Mouse (Mus musculus) limb, embryonic 11.5 days (tissue): ENCODE results near the gene Unc5cl. TPM values are rescaled to one million over a fixed set of nuclear protein-coding genes. Genes with fewer than 3 reads are reported as not detected.

Experiments used
- ATAC-seq: fragments of 200-750 bp; cut with Nextera tagmentation; 2 replicates; pipeline ENCODE4 v1.8.0; 2017; ENCODE audit warnings: low read depth; ENCODE audit not compliant: insufficient number of reproducible peaks, low FRiP score, low TSS enrichment
- DNase-seq: peaks from one replicate; pipeline ENCODE4 v3.0.0-alpha.2; 2015; ENCODE audit warnings: low spot score
- H3K27ac ChIP-seq: fragments of 300-500 bp; sonication (generic); replicated peaks from 2 replicates; pipeline ENCODE4 v1.5.1; 2014; ENCODE audit warnings: low read depth, mild to moderate bottlenecking, low read length
- H3K27me3 ChIP-seq: fragments of 300-500 bp; sonication (generic); 2 replicates; pipeline ENCODE4 v1.6.1; 2014; ENCODE audit warnings: mild to moderate bottlenecking, low read length, mixed read lengths; ENCODE audit not compliant: control insufficient read depth, insufficient read depth
- H3K36me3 ChIP-seq: fragments of 300-500 bp; sonication (generic); 2 replicates; pipeline ENCODE4 v1.6.1; 2014; ENCODE audit warnings: mild to moderate bottlenecking, low read length, moderate library complexity, mixed read lengths; ENCODE audit not compliant: control insufficient read depth, insufficient read depth
- H3K4me1 ChIP-seq: fragments of 300-500 bp; sonication (generic); 2 replicates; pipeline ENCODE4 v1.6.1; 2014; ENCODE audit warnings: low read length, mixed read lengths; ENCODE audit not compliant: control insufficient read depth, insufficient read depth
- H3K4me2 ChIP-seq: fragments of 300-500 bp; sonication (generic); 2 replicates; pipeline ENCODE4 v1.6.1; 2014; ENCODE audit warnings: low read depth, mild to moderate bottlenecking, moderate library complexity; ENCODE audit not compliant: severe bottlenecking
- H3K4me3 ChIP-seq: fragments of 300-500 bp; sonication (generic); 2 replicates; pipeline ENCODE4 v1.5.1; 2014; ENCODE audit warnings: low read depth, low read length
- H3K9ac ChIP-seq: fragments of 300-500 bp; sonication (generic); 2 replicates; pipeline ENCODE4 v1.6.1; 2014; ENCODE audit warnings: mild to moderate bottlenecking, low read length
- H3K9me3 ChIP-seq: fragments of 300-500 bp; sonication (generic); 2 replicates; pipeline ENCODE4 v1.6.1; 2016; ENCODE audit warnings: low read length; ENCODE audit not compliant: control insufficient read depth
- whole genome bisulfite sequencing: fragments of 180-500 bp; shearing (Covaris S2); extraction: QIAGEN DNeasy Blood & Tissue Kit; methylation state at CpG from one replicate; pipeline ENCODE4 v1.1.7; 2014; 5-methylcytosine and 5-hydroxymethylcytosine counted together
- polyA plus RNA-seq: library from polyadenylated mRNA; unstranded; fragments of >200 nt; fragmentation: Nextera tagmentation; extraction: Ambion mirVana; gene quantifications from 2 replicates; pipeline ENCODE4 v1.2.1, GENCODE M21; 2014

Unc5cl gene
- polyA plus RNA-seq, 1 experiment from 2014 or later: 0.33 TPM

DNA sequence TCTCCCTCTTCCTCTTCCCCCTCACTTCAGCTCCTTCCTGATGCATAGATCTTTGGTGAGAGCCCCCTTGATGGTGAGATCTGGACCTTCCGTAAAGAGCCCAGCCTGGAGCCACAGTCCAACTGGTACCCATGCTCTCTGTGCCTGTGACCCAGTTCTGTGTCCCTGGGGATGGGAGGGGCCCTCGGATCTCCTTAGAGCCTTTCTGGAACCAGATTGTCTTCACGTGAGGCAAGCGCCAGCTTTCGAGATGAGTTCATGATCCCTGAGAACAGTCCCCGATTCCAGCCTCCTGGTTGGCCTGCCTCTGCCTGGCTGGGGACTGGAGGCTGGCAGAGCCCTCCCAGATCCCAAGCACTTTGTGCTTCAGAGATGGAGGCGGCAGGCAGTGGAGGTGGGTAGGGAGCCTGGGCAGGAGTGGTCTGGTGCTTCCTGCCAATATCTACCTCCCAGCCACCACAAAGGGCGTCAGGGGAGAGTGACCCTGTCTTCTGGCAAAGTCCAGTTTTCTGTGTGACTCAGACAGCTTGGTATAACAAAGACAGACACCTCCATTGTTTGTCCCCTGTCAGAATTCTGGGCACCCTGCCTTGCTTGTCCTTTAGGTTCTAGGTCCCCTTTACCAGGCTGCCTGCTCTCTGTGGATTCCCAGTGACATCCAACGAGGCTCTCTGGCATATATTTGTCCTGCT lies 2.8 kb upstream of the Unc5cl start:
- Histone ChIP-seq H3K4me2 (no peak overlapping the region), H3K9me3 (no peaks in the 10 kb centered on the region), H3K27me3 (no peaks in the 10 kb centered on the region), H3K4me1 (no peaks in the 10 kb centered on the region), H3K4me3 (no peak overlapping the region), H3K9ac (no peak overlapping the region), H3K36me3 (no peaks in the 10 kb centered on the region), H3K27ac (no peak overlapping the region)
- ATAC-seq (no peak), DNase-seq (no peak)
- 79% methylated on average over 9 of the region's 9 CpGs for WGBS

GRCm38 (mm10) chr17:48453489-48453888 lies 1.2 kb upstream of the Unc5cl start:
- Histone ChIP-seq H3K4me2 (no peak overlapping the region), H3K27me3 (no peaks in the 10 kb centered on the region), H3K9ac (no peak overlapping the region), H3K36me3 (no peaks in the 10 kb centered on the region), H3K4me3 (no peak overlapping the region), H3K4me1 (no peaks in the 10 kb centered on the region), H3K27ac (no peak overlapping the region), H3K9me3 (no peaks in the 10 kb centered on the region)
- ATAC-seq (no peak), DNase-seq (no peak)
- WGBS: 75% methylated on average over 7 of the region's 7 CpGs

- H3K27ac ChIP-seq: no peak overlapping the region
Measured at GRCm38 (mm10) chr17:48454190-48454589, 511 bp upstream of the Unc5cl start.

GRCm38 (mm10) chr17:48455955-48456354 lies 1.3 kb downstream of the Unc5cl start:
- H3K4me3 ChIP-seq: no peak overlapping the region
- 83% methylated on average over 2 of the region's 2 CpGs for WGBS
- DNase-seq: no peak

More at GRCm38 (mm10) chr17:48454190-48454589, 511 bp upstream of the Unc5cl start:
- no peaks in the 10 kb centered on the region for H3K27me3 ChIP-seq
- ATAC-seq: no peak
- H3K9ac ChIP-seq: no peak overlapping the region
- whole genome bisulfite sequencing: 53% methylated on average over 7 of the region's 7 CpGs
- H3K36me3 ChIP-seq: no peaks in the 10 kb centered on the region
- no peaks in the 10 kb centered on the region for H3K9me3 ChIP-seq
- H3K4me2 ChIP-seq: no peak overlapping the region
- no peak overlapping the region for H3K4me3 ChIP-seq
- no peak for DNase-seq
- H3K4me1 ChIP-seq: no peaks in the 10 kb centered on the region

DNA sequence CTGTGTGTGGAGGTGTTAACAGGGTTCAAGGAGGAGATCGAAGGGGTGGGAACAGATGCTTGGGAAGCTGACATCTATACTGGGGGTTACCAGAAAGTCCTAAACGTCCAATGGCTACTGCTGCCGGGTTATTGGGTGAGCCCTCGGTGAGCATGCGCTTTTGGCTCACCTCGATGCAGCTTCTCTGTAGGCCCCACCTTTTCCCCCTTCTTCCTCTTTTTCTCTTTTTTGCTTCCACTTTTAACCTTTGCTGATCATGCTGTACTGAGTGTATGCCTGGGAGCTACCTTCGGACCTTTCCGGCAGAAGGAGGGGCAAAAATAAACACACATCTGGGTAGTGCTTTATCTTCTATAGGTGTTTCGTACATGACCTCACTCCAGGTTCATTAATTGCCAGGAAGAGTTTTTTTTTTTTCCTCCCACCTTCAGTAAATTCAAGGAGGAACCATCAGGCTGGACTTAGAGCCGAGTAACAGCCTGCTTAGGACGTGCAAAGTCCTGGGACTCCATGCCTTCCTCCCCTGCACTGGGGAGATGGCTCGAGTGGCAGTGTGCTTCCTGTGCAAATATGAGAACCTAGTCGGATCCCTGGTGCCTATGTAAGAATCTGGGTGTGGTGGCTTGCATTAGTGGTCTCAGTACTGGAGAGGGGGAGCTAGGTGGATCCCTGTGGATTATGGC lies 3.4 kb downstream of the Unc5cl start:
- ATAC-seq (no peak), DNase-seq (no peak)
- WGBS: 82% methylated on average over 13 of the region's 13 CpGs
- no peak overlapping the region for H3K4me2 ChIP-seq
- H3K4me1 ChIP-seq: no peaks in the 10 kb centered on the region
- H3K4me3 ChIP-seq: no peak overlapping the region
- H3K27ac ChIP-seq: no peak overlapping the region
- no peaks in the 10 kb centered on the region for H3K9me3 ChIP-seq
- no peaks in the 10 kb centered on the region for H3K27me3 ChIP-seq
- no peak overlapping the region for H3K9ac ChIP-seq
- H3K36me3 ChIP-seq: no peaks in the 10 kb centered on the region

More at GRCm38 (mm10) chr17:48455955-48456354, 1.3 kb downstream of the Unc5cl start:
- no peak overlapping the region for H3K9ac ChIP-seq
- H3K4me1 ChIP-seq: no peaks in the 10 kb centered on the region
- H3K27me3 ChIP-seq: no peaks in the 10 kb centered on the region
- no peak overlapping the region for H3K27ac ChIP-seq
- H3K36me3 ChIP-seq: no peaks in the 10 kb centered on the region
- no peaks in the 10 kb centered on the region for H3K9me3 ChIP-seq
- ATAC-seq: no peak
- H3K4me2 ChIP-seq: no peak overlapping the region

GRCm38 (mm10) chr17:48462096-48462495 lies 7.4 kb downstream of the Unc5cl start:
- Histone ChIP-seq H3K27ac (no peak overlapping the region), H3K9ac (no peak overlapping the region), H3K27me3 (peaks cover 3% of the 10 kb centered on the region; the same call in 1 of the 2 replicates), H3K9me3 (no peaks in the 10 kb centered on the region), H3K4me2 (no peak overlapping the region), H3K4me1 (no peaks in the 10 kb centered on the region), H3K4me3 (no peak overlapping the region), H3K36me3 (no peaks in the 10 kb centered on the region)
- 91% methylated on average over 13 of the region's 13 CpGs for WGBS
- DNase-seq (no peak), ATAC-seq (no peak)

DNA sequence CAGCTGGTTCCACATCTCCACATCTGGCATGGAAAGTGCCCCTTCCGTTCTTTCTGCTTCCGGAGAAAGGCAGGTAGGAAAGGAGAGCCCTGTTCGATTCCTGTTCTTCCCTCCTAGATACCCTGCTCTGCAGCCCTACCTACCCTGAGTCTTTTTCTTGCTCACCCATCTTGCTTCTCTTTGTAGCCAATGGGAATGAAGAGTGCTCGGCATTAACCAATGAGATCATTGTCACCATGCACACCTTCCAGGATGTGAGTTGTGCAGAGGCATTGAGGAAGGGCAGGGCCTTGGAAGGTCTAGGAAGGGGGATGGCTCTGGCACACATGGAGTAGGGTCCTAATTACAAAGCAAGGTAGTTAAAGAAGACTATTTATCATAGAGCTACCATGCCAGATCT lies 8.7 kb downstream of the Unc5cl start:
- H3K36me3 ChIP-seq: no peaks in the 10 kb centered on the region
- H3K9ac ChIP-seq: no peak overlapping the region
- no peak overlapping the region for H3K4me3 ChIP-seq
- no peaks in the 10 kb centered on the region for H3K9me3 ChIP-seq
- WGBS: 96% methylated on average over 4 of the region's 4 CpGs
- H3K27me3 ChIP-seq: peaks cover 6% of the 10 kb centered on the region; the same call in 1 of the 2 replicates
- ATAC-seq (no peak), DNase-seq (no peak)
- no peak overlapping the region for H3K27ac ChIP-seq
- no peaks in the 10 kb centered on the region for H3K4me1 ChIP-seq
- no peak overlapping the region for H3K4me2 ChIP-seq

GRCm38 (mm10) chr17:48466769-48467394 lies 12.2 kb downstream of the Unc5cl start:
- H3K4me3 ChIP-seq: no peak overlapping the region

More at GRCm38 (mm10) chr17:48466769-48467394, 12.2 kb downstream of the Unc5cl start:
- Histone ChIP-seq H3K4me1 (no peaks in the 10 kb centered on the region), H3K27me3 (peaks cover 6% of the 10 kb centered on the region; the same call in 1 of the 2 replicates), H3K36me3 (no peaks in the 10 kb centered on the region), H3K9me3 (no peaks in the 10 kb centered on the region), H3K27ac (no peak overlapping the region), H3K4me2 (peak overlapping the region; percentile 27; the same call in 1 of the 2 replicates), H3K9ac (no peak overlapping the region)
- WGBS: 33% methylated on average over 22 of the region's 22 CpGs
- DNase-seq (no peak), ATAC-seq (no peak)
